Mouse (Mus musculus) forebrain, embryonic 11.5 days (tissue): ENCODE data around the gene Nipal4. TPM values are rescaled to one million over a fixed set of nuclear protein-coding genes. Genes with fewer than 3 reads are reported as not detected.

Experiments used
- ATAC-seq: fragments of 200-750 bp; cut with Nextera tagmentation; replicated peaks from 2 replicates; pipeline ENCODE4 v1.8.0; 2017; ENCODE audit warnings: moderate TSS enrichment; ENCODE audit not compliant: low FRiP score
- DNase-seq: peaks from one replicate; pipeline ENCODE4 v3.0.0-alpha.2; 2017; ENCODE audit warnings: low spot score
- H3K27ac ChIP-seq: fragments of 300-500 bp; sonication (generic); 2 replicates; pipeline ENCODE4 v1.5.1; 2014; ENCODE audit warnings: low read depth, low read length
- H3K27me3 ChIP-seq: fragments of 300-500 bp; sonication (generic); 2 replicates; pipeline ENCODE4 v1.6.1; 2014; ENCODE audit warnings: mild to moderate bottlenecking, low read length, mixed read lengths; ENCODE audit not compliant: control insufficient read depth, insufficient read depth
- H3K36me3 ChIP-seq: fragments of 300-500 bp; sonication (generic); 2 replicates; pipeline ENCODE4 v1.6.1; 2014; ENCODE audit warnings: mild to moderate bottlenecking, low read length, moderate library complexity, mixed read lengths; ENCODE audit not compliant: control insufficient read depth, insufficient read depth
- H3K4me1 ChIP-seq: fragments of 300-500 bp; sonication (generic); replicated peaks from 2 replicates; pipeline ENCODE4 v1.6.1; 2014; ENCODE audit warnings: low read length, mixed read lengths; ENCODE audit not compliant: control insufficient read depth, insufficient read depth
- H3K4me2 ChIP-seq: fragments of 300-500 bp; sonication (generic); 2 replicates; pipeline ENCODE4 v1.6.1; 2014; ENCODE audit warnings: low read depth, mild to moderate bottlenecking, low read length, moderate library complexity, mixed read lengths; ENCODE audit not compliant: severe bottlenecking
- H3K4me3 ChIP-seq: fragments of 300-500 bp; sonication (generic); 2 replicates; pipeline ENCODE4 v1.5.1; 2014; ENCODE audit warnings: low read depth, low read length
- H3K9ac ChIP-seq: fragments of 300-500 bp; sonication (generic); 2 replicates; pipeline ENCODE4 v1.6.1; 2014; ENCODE audit warnings: low read length
- H3K9me3 ChIP-seq: fragments of 300-500 bp; sonication (generic); 2 replicates; pipeline ENCODE4 v1.6.1; 2016; ENCODE audit warnings: low read length, mixed read lengths; ENCODE audit not compliant: control insufficient read depth
- WGBS: fragments of 180-500 bp; shearing (Covaris S2); extraction: QIAGEN DNeasy Blood & Tissue Kit; methylation state at CpG from one replicate; pipeline ENCODE4 v1.1.7; 2014; 5-methylcytosine and 5-hydroxymethylcytosine counted together
- polyA plus RNA-seq: library from polyadenylated mRNA; unstranded; fragments of >200 nt; fragmentation: Nextera tagmentation; extraction: Ambion mirVana; gene quantifications from 2 replicates; pipeline ENCODE4 v1.2.1, GENCODE M21; 2014

The Nipal4 gene
- 1.4 and 1.6 TPM in 2 replicates for polyA plus RNA-seq

DNA sequence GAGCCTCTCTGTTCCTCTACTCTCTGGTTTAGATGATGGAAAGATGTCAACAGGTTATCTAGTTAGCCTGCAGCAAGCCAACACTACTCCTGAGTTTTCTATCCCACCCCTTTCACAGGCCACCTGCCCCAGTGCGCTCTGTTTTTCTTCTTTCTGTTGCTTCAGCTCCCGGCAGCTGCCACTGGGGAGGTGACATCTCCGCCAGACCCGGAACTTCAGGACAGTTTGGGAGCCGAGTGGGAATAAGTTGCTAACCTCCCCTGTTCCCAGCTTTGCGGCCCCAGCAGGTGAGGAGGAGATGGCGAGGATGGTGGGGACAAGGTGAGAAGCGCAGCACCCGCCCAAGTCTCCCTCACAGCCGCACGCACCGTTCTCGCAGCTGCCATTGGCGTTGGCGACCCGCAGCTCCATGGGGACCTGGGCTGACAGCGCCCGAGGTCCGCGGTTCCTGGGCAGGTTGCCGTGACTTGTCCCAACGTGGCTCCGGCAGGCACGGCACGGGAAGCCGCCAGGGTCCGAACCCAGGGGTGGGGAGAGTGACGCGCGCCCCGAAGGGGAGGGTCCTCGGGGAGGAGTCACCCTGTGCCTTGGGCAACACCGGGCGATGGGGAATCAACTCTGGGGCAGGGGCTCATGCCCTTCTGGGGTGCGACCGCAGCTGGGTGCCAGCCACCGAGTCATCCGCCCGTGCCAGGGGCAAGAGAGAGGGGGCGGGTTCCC is at the start of gene Nipal4:
Gene Nipal4, minus strand, starts transcription at position 643 of the 720 bp plus-strand sequence.
- Histone ChIP-seq H3K4me2 (peak within 1 kb of the TSS; percentile 92), H3K4me1 (0 out of 2 replicates have a peak, but pooled peaks cover 3% of the 10 kb centered on the region), H3K9me3 (no peaks in the 10 kb centered on the region), H3K9ac (peak within 1 kb of the TSS; percentile 35), H3K36me3 (no peaks in the 10 kb centered on the region), H3K4me3 (peak within 1 kb of the TSS; percentile 41), H3K27me3 (peaks cover 4% of the 10 kb centered on the region; the same call in 1 of the 2 replicates), H3K27ac (no peak within 1 kb of the TSS)
- ATAC-seq (peak; percentile 36), DNase-seq (peak; percentile 64)
- WGBS: 1% methylated on average over 40 of the region's 40 CpGs

GRCm38 (mm10) chr11:46215354-46215753 is 49.0 kb upstream of the Nipal4 start:
- H3K27me3 ChIP-seq: no peaks in the 10 kb centered on the region
- ATAC-seq (peak; percentile 80), DNase-seq (peak; percentile 75)
- no peak overlapping the region for H3K4me3 ChIP-seq
- no peaks in the 10 kb centered on the region for H3K36me3 ChIP-seq
- H3K4me1 ChIP-seq: no peaks in the 10 kb centered on the region
- no peak overlapping the region for H3K27ac ChIP-seq
- no peak overlapping the region for H3K9ac ChIP-seq
- WGBS: 33% methylated on average over 3 of the region's 3 CpGs
- H3K4me2 ChIP-seq: no peak overlapping the region
- H3K9me3 ChIP-seq: no peaks in the 10 kb centered on the region

- Histone ChIP-seq H3K4me1 (no peaks in the 10 kb centered on the region), H3K27ac (0 out of 2 replicates have a peak overlapping the region, but pooled peaks have one; percentile 25), H3K4me3 (no peak overlapping the region), H3K9ac (no peak overlapping the region), H3K4me2 (no peak overlapping the region), H3K27me3 (no peaks in the 10 kb centered on the region), H3K36me3 (no peaks in the 10 kb centered on the region), H3K9me3 (no peaks in the 10 kb centered on the region)
- DNase-seq (no peak), ATAC-seq (no peak)
- 71% methylated on average over 14 of the region's 14 CpGs for WGBS
These were observed 48.3 kb upstream of the Nipal4 start for GRCm38 (mm10) chr11:46214368-46215230.

GRCm38 (mm10) chr11:46213844-46214243 is 47.5 kb upstream of the Nipal4 start:
- Histone ChIP-seq H3K27me3 (no peaks in the 10 kb centered on the region), H3K9ac (no peak overlapping the region), H3K9me3 (no peaks in the 10 kb centered on the region), H3K4me1 (no peaks in the 10 kb centered on the region), H3K4me3 (no peak overlapping the region), H3K4me2 (no peak overlapping the region), H3K27ac (0 out of 2 replicates have a peak overlapping the region, but pooled peaks have one; percentile 25), H3K36me3 (no peaks in the 10 kb centered on the region)
- DNase-seq (no peak), ATAC-seq (no peak)
- 76% methylated on average over 5 of the region's 5 CpGs for WGBS

DNA sequence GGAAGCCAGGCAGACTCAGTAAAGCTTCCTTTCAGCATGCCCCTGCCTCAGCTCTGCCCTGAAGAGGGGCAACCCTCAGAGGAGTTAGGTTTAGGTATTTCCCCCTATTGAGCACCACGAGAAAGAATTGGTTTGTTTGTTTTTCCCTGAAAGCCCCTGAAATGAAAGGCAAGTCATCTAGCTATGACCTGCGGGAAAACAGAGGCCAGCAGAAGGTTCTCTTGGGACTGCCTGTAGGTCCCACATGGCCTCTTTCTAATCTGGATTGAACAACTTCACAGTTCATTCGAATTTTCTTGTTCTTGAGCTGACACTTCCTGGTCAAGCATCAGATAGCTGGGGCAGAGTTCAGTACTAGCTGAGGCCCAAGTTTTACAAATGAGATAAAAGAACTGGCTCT is 45.5 kb upstream of the Nipal4 start:
- 42% methylated on average over 3 of the region's 3 CpGs for WGBS
- H3K4me3 ChIP-seq: no peak overlapping the region
- DNase-seq (no peak), ATAC-seq (no peak)
- H3K4me2 ChIP-seq: no peak overlapping the region
- H3K27ac ChIP-seq: no peak overlapping the region
- H3K36me3 ChIP-seq: no peaks in the 10 kb centered on the region; the same call in 1 of the 2 replicates
- H3K4me1 ChIP-seq: no peaks in the 10 kb centered on the region
- H3K9me3 ChIP-seq: no peaks in the 10 kb centered on the region
- no peaks in the 10 kb centered on the region for H3K27me3 ChIP-seq
- no peak overlapping the region for H3K9ac ChIP-seq

DNA sequence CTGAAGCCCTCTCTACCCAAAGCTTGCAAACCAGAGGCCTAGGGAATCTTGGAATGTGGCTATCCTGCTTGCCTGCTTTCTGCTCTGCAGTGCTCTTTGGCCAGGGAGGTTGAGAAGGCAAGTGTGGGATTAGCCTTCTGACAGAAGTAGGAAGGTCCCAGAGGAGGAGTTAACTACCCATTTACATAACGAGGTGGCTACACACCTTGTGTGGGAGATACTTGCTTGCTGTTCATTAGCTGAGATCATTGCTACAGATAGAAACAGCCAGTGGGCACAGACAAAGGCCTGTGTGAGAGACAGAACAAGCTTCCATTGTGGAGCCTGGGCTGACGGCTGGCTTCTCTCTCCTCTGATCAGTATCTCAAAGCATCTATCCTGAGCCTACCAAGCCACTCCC is 43.6 kb upstream of the Nipal4 start:
- Histone ChIP-seq H3K27me3 (no peaks in the 10 kb centered on the region), H3K27ac (no peak overlapping the region), H3K4me3 (no peak overlapping the region), H3K36me3 (no peaks in the 10 kb centered on the region; the same call in 1 of the 2 replicates), H3K9me3 (no peaks in the 10 kb centered on the region), H3K4me1 (no peaks in the 10 kb centered on the region), H3K9ac (no peak overlapping the region), H3K4me2 (no peak overlapping the region)
- 28% methylated on average over 2 of the region's 2 CpGs for WGBS
- DNase-seq (no peak), ATAC-seq (no peak)

GRCm38 (mm10) chr11:46205639-46206409 is 39.5 kb upstream of the Nipal4 start:
- WGBS: 78% methylated on average over 17 of the region's 17 CpGs
- Histone ChIP-seq H3K36me3 (no peaks in the 10 kb centered on the region; the same call in 1 of the 2 replicates), H3K27ac (no peak overlapping the region), H3K27me3 (no peaks in the 10 kb centered on the region), H3K9me3 (no peaks in the 10 kb centered on the region), H3K9ac (no peak overlapping the region), H3K4me3 (no peak overlapping the region), H3K4me2 (no peak overlapping the region), H3K4me1 (no peaks in the 10 kb centered on the region)
- peak; percentile 27 for DNase-seq
- no peak for ATAC-seq

GRCm38 (mm10) chr11:46204841-46205240 is 38.5 kb upstream of the Nipal4 start:
- H3K9ac ChIP-seq: no peak overlapping the region
- 83% methylated on average over 9 of the region's 9 CpGs for WGBS
- H3K27ac ChIP-seq: no peak overlapping the region
- no peaks in the 10 kb centered on the region for H3K4me1 ChIP-seq
- no peaks in the 10 kb centered on the region; the same call in 1 of the 2 replicates for H3K36me3 ChIP-seq
- H3K9me3 ChIP-seq: no peaks in the 10 kb centered on the region
- DNase-seq (peak; percentile 42), ATAC-seq (no peak)
- H3K4me3 ChIP-seq: no peak overlapping the region
- no peaks in the 10 kb centered on the region for H3K27me3 ChIP-seq
- H3K4me2 ChIP-seq: no peak overlapping the region
